Mouse (Mus musculus): ENCODE measurements around the gene Clgn. TPM values are rescaled to one million over a fixed set of nuclear protein-coding genes. Genes with fewer than 3 reads are reported as not detected.

Clgn gene
- polyA plus RNA-seq, 1 experiment from 2014 or later = 0.20 TPM

- H3K9ac ChIP-seq (ENCODE audit: low read depth, low read length) = no peak overlapping the region
- no peak for ATAC-seq (ENCODE audit: low FRiP score, low TSS enrichment)
- peaks cover 6% of the 10 kb centered on the region; the same call in 1 of the 2 replicates for H3K9me3 ChIP-seq (ENCODE audit: control insufficient read depth, low read length)
- H3K4me3 ChIP-seq (ENCODE audit: low read length) = no peak overlapping the region
- no peaks in the 10 kb centered on the region for H3K27me3 ChIP-seq (ENCODE audit: control insufficient read depth, insufficient read depth, low read length)
- H3K4me2 ChIP-seq (replicated peaks; ENCODE audit: low read depth, low read length) = no peak overlapping the region
- 75% methylated on average over 3 of the region's 3 CpGs for WGBS
- no peaks in the 10 kb centered on the region for H3K36me3 ChIP-seq (ENCODE audit: control insufficient read depth, insufficient read depth, low read length)
- H3K4me1 ChIP-seq (ENCODE audit: control insufficient read depth, insufficient read depth, low read length) = no peaks in the 10 kb centered on the region
- H3K27ac ChIP-seq (ENCODE audit: low read depth, low read length) = no peak overlapping the region
Measured at GRCm38 (mm10) chr8:83459606-83460005, 69.9 kb downstream of the Clgn start.

Other genes starting within 250 kb of the Clgn start
- 1.5 and 3.4 TPM in 2 replicates for gene Tbc1d9, start 224.5 kb upstream of the Clgn start, polyA plus RNA-seq (2014; fragmentation: Nextera tagmentation; extraction: Ambion mirVana)
- gene Gm10645, start 223.7 kb upstream of the Clgn start, polyA plus RNA-seq (2014; fragmentation: Nextera tagmentation; extraction: Ambion mirVana) = 1.7 and 3.0 TPM in 2 replicates
- gene Ucp1, start 99.5 kb upstream of the Clgn start, polyA plus RNA-seq (2014; fragmentation: Nextera tagmentation; extraction: Ambion mirVana) = 0.19 TPM in 1 of 2 replicates, not detected in the other
- gene Elmod2, start 57.4 kb upstream of the Clgn start, polyA plus RNA-seq (2014; fragmentation: Nextera tagmentation; extraction: Ambion mirVana) = 8.0 and 17.7 TPM in 2 replicates
- not detected in 2 replicates for gene Mgat4d, start 41.4 kb upstream of the Clgn start, polyA plus RNA-seq (2014; fragmentation: Nextera tagmentation; extraction: Ambion mirVana)
- gene Scoc, start 68.5 kb downstream of the Clgn start, polyA plus RNA-seq (2014; fragmentation: Nextera tagmentation; extraction: Ambion mirVana) = 117 and 132 TPM in 2 replicates
- not detected in 2 replicates for gene Olfr370, start 145.9 kb downstream of the Clgn start, polyA plus RNA-seq (2014; fragmentation: Nextera tagmentation; extraction: Ambion mirVana)
- gene Ndufb7, start 176.8 kb downstream of the Clgn start, polyA plus RNA-seq (2014; fragmentation: Nextera tagmentation; extraction: Ambion mirVana) = 348 and 423 TPM in 2 replicates
- gene Tecr, start 218.1 kb downstream of the Clgn start, polyA plus RNA-seq (2014; fragmentation: Nextera tagmentation; extraction: Ambion mirVana) = 661 and 682 TPM in 2 replicates
- gene Dnajb1, start 218.3 kb downstream of the Clgn start, polyA plus RNA-seq (2014; fragmentation: Nextera tagmentation; extraction: Ambion mirVana) = 42.5 and 48.9 TPM in 2 replicates